Mouse (Mus musculus) kidney, embryonic 15.5 days (tissue): ENCODE results near the gene Zdhhc4. TPM values are rescaled to one million over a fixed set of nuclear protein-coding genes. Genes with fewer than 3 reads are reported as not detected.

Source experiments
- ATAC-seq: fragments of 200-750 bp; cut with Nextera tagmentation; replicated peaks from 2 replicates; pipeline ENCODE4 v1.8.0; 2017; ENCODE audit warnings: moderate TSS enrichment; ENCODE audit not compliant: low FRiP score
- H3K27ac ChIP-seq: fragments of 300-500 bp; sonication (generic); 2 replicates; pipeline ENCODE4 v1.5.1; 2015; ENCODE audit warnings: mild to moderate bottlenecking, inconsistent platforms
- H3K27me3 ChIP-seq: fragments of 300-500 bp; sonication (generic); 2 replicates; pipeline ENCODE4 v1.6.1; 2015; ENCODE audit warnings: inconsistent platforms
- H3K36me3 ChIP-seq: fragments of 300-500 bp; sonication (generic); 2 replicates; pipeline ENCODE4 v1.6.1; 2015; ENCODE audit warnings: inconsistent platforms
- H3K4me1 ChIP-seq: fragments of 300-500 bp; sonication (generic); 2 replicates; pipeline ENCODE4 v1.6.1; 2015; ENCODE audit warnings: inconsistent platforms
- H3K4me2 ChIP-seq: fragments of 300-500 bp; sonication (generic); 2 replicates; pipeline ENCODE4 v1.6.1; 2015; ENCODE audit warnings: moderate library complexity, mild to moderate bottlenecking, inconsistent platforms
- H3K4me3 ChIP-seq: fragments of 300-500 bp; sonication (generic); replicated peaks from 2 replicates; pipeline ENCODE4 v1.5.1; 2015; ENCODE audit warnings: mild to moderate bottlenecking, inconsistent platforms
- H3K9ac ChIP-seq: fragments of 300-500 bp; sonication (generic); 2 replicates; pipeline ENCODE4 v1.6.1; 2015; ENCODE audit warnings: mild to moderate bottlenecking, inconsistent platforms
- H3K9me3 ChIP-seq: fragments of 300-500 bp; sonication (generic); replicated peaks from 2 replicates; pipeline ENCODE4 v1.6.1; 2016; ENCODE audit warnings: inconsistent platforms
- WGBS: fragments of 180-500 bp; shearing (Covaris S2); methylation state at CpG from one replicate; pipeline ENCODE4 v1.1.7; 2015; ENCODE audit warnings: mixed read lengths; 5-methylcytosine and 5-hydroxymethylcytosine counted together
- polyA plus RNA-seq: library from polyadenylated mRNA; unstranded; fragments of >200 nt; fragmentation: Nextera tagmentation; extraction: Ambion mirVana; gene quantifications from 2 replicates; pipeline ENCODE4 v1.2.1, GENCODE M21; 2015

Zdhhc4 gene
- polyA plus RNA-seq, 1 experiment from 2014 or later: 76.4 TPM

- 1% methylated on average over 12 of the region's 12 CpGs for WGBS
- Histone ChIP-seq H3K27me3 (peaks cover 4% of the 10 kb centered on the region; the same call in 1 of the 2 replicates), H3K4me3 (peak overlapping the region; percentile 96), H3K4me2 (peak overlapping the region; percentile 81), H3K9ac (peak overlapping the region; percentile 90), H3K27ac (no peak overlapping the region), H3K4me1 (peaks cover 18% of the 10 kb centered on the region), H3K9me3 (no peaks in the 10 kb centered on the region), H3K36me3 (no peaks in the 10 kb centered on the region)
- ATAC-seq: no peak
Observed at GRCm38 (mm10) chr5:143270151-143270519, 58.9 kb downstream of the Zdhhc4 start.

- under 1% methylated on average over 77 of the region's 79 CpGs for WGBS
- Histone ChIP-seq H3K4me3 (peak within 1 kb of the TSS; percentile 96), H3K36me3 (no peaks in the 10 kb centered on the region), H3K4me2 (peak within 1 kb of the TSS; percentile 81), H3K9ac (peak within 1 kb of the TSS; percentile 90), H3K27me3 (no peaks in the 10 kb centered on the region), H3K9me3 (no peaks in the 10 kb centered on the region), H3K27ac (peak within 1 kb of the TSS; percentile 85), H3K4me1 (peaks cover 18% of the 10 kb centered on the region)
- ATAC-seq: peak; percentile 87
Observed at GRCm38 (mm10) chr5:143269363-143270150, 59.5 kb downstream of the Zdhhc4 start, which contains the start of gene Zfp316. Gene Zfp316 (minus strand): TSS chr5:143270022.

GRCm38 (mm10) chr5:143268985-143269362 is 60.1 kb downstream of the Zdhhc4 start:
- 18% methylated on average over 8 of the region's 8 CpGs for WGBS
- Histone ChIP-seq H3K27ac (peak overlapping the region; percentile 85; the same call in 1 of the 2 replicates), H3K4me1 (peaks cover 18% of the 10 kb centered on the region), H3K36me3 (peaks cover 2% of the 10 kb centered on the region), H3K9me3 (no peaks in the 10 kb centered on the region), H3K27me3 (no peaks in the 10 kb centered on the region), H3K4me2 (peak overlapping the region; percentile 81), H3K9ac (peak overlapping the region; percentile 90), H3K4me3 (peak overlapping the region; percentile 96)
- ATAC-seq: no peak

GRCm38 (mm10) chr5:143266794-143267193 is 62.3 kb downstream of the Zdhhc4 start:
- 90% methylated on average over 6 of the region's 6 CpGs for WGBS
- peaks cover 24% of the 10 kb centered on the region for H3K36me3 ChIP-seq
- H3K27me3 ChIP-seq: no peaks in the 10 kb centered on the region
- H3K4me2 ChIP-seq: no peak overlapping the region
- H3K27ac ChIP-seq: no peak overlapping the region
- H3K9ac ChIP-seq: no peak overlapping the region
- H3K4me1 ChIP-seq: peaks cover 18% of the 10 kb centered on the region
- no peak overlapping the region for H3K4me3 ChIP-seq
- ATAC-seq: no peak
- H3K9me3 ChIP-seq: no peaks in the 10 kb centered on the region

Other genes starting within 250 kb of the Zdhhc4 start
- 44.5 and 46.9 TPM in 2 replicates for gene Rnf216, start 216.3 kb downstream of the Zdhhc4 start, polyA plus RNA-seq
- gene Olfr718-ps1, start 181.7 kb downstream of the Zdhhc4 start, polyA plus RNA-seq: 0.04 TPM in 1 of 2 replicates, not detected in the other
- 12.8 and 16.8 TPM in 2 replicates for gene Rbak, start 148.5 kb downstream of the Zdhhc4 start, polyA plus RNA-seq
- not detected in 2 replicates for gene Spdye4b, start 148.2 kb downstream of the Zdhhc4 start, polyA plus RNA-seq
- not detected in 2 replicates for gene Spdye4a, start 102.4 kb downstream of the Zdhhc4 start, polyA plus RNA-seq
- gene Zfp12, start 94.1 kb downstream of the Zdhhc4 start, polyA plus RNA-seq: 15.6 and 17.0 TPM in 2 replicates
- gene Zfp316, start 59.2 kb downstream of the Zdhhc4 start, polyA plus RNA-seq: 3.2 and 3.3 TPM in 2 replicates
- gene Zfp853, start 35.6 kb downstream of the Zdhhc4 start, polyA plus RNA-seq: 0.08 TPM in 2 replicates
- gene E130309D02Rik, start 13.9 kb downstream of the Zdhhc4 start, polyA plus RNA-seq: 39.9 and 43.6 TPM in 2 replicates
- 0.14 TPM in 1 of 2 replicates, not detected in the other for gene Grid2ip, start 28.1 kb upstream of the Zdhhc4 start, polyA plus RNA-seq
- 344 and 350 TPM in 2 replicates for gene Kdelr2, start 74.6 kb upstream of the Zdhhc4 start, polyA plus RNA-seq
- gene Daglb, start 135.3 kb upstream of the Zdhhc4 start, polyA plus RNA-seq: 7.1 and 8.6 TPM in 2 replicates
- 459 and 494 TPM in 2 replicates for gene Rac1, start 198.8 kb upstream of the Zdhhc4 start, polyA plus RNA-seq